Mouse (Mus musculus) E14TG2a.4 (cell line): ENCODE data around the gene Il3ra.
A peak's percentile ranks its signal among the peaks of the same experiment; 100 is the strongest.

Experiments
- H3K27me3 ChIP-seq: 2 replicates; pipeline ENCODE4 v1.6.1; 2014; ENCODE audit warnings: low read length, control low read depth; ENCODE audit not compliant: insufficient read depth
- H3K36me3 ChIP-seq: 2 replicates; pipeline ENCODE4 v1.6.1; 2014; ENCODE audit warnings: low read length, control low read depth; ENCODE audit not compliant: insufficient read depth
- H3K4me1 ChIP-seq: replicated peaks from 2 replicates; pipeline ENCODE4 v1.6.1; 2014; ENCODE audit warnings: low read depth, low read length, control low read depth
- H3K4me3 ChIP-seq: replicated peaks from 2 replicates; pipeline ENCODE4 v1.5.1; 2014; ENCODE audit warnings: mild to moderate bottlenecking, low read length
- H3K9me3 ChIP-seq: 2 replicates; pipeline ENCODE4 v1.6.1; 2014; ENCODE audit warnings: low read length, control low read depth
- CTCF ChIP-seq: conservative IDR thresholded peaks from 2 replicates; pipeline ENCODE4 v1.5.1; 2014; ENCODE audit warnings: low read length
- NANOG ChIP-seq: IDR thresholded peaks from 2 replicates; pipeline ENCODE4 v1.6.1; 2014; ENCODE audit warnings: borderline replicate concordance, low read length, mixed read lengths
- POU5F1 ChIP-seq: IDR thresholded peaks from 2 replicates; pipeline ENCODE4 v1.6.1; 2014; ENCODE audit warnings: low read length, borderline replicate concordance

The Il3ra gene

GRCm38 (mm10) chr14:14348674-14349401 is 2.8 kb downstream of the Il3ra start:
- no peaks in the 10 kb centered on the region for H3K27me3 ChIP-seq
- peaks cover 3% of the 10 kb centered on the region; the same call in 1 of the 2 replicates for H3K4me1 ChIP-seq
- peaks cover 66% of the 10 kb centered on the region for H3K9me3 ChIP-seq
- no peak overlapping the region for H3K4me3 ChIP-seq
- peaks cover 17% of the 10 kb centered on the region for H3K36me3 ChIP-seq
- TF ChIP-seq CTCF (no peak), NANOG (no peak), POU5F1 (no peak)

GRCm38 (mm10) chr14:14349485-14350262 is 3.6 kb downstream of the Il3ra start:
- Histone ChIP-seq H3K4me1 (peaks cover 3% of the 10 kb centered on the region; the same call in 1 of the 2 replicates), H3K27me3 (no peaks in the 10 kb centered on the region), H3K9me3 (peaks cover 74% of the 10 kb centered on the region), H3K4me3 (no peak overlapping the region), H3K36me3 (peaks cover 17% of the 10 kb centered on the region)
- TF ChIP-seq NANOG (no peak), POU5F1 (no peak), CTCF (no peak)

GRCm38 (mm10) chr14:14350263-14351147 is 4.4 kb downstream of the Il3ra start:
- Histone ChIP-seq H3K27me3 (no peaks in the 10 kb centered on the region), H3K9me3 (peaks cover 82% of the 10 kb centered on the region), H3K4me1 (peaks cover 3% of the 10 kb centered on the region; the same call in 1 of the 2 replicates), H3K36me3 (peaks cover 17% of the 10 kb centered on the region), H3K4me3 (no peak overlapping the region)
- no peak for TF ChIP-seq NANOG
- no peak for TF ChIP-seq POU5F1

- H3K36me3 ChIP-seq = peaks cover 17% of the 10 kb centered on the region
Observed at GRCm38 (mm10) chr14:14351148-14351455, 5.0 kb downstream of the Il3ra start.

GRCm38 (mm10) chr14:14351721-14352590 is 5.9 kb downstream of the Il3ra start:
- peak; percentile 74; the same call in 1 of the 2 replicates for TF ChIP-seq POU5F1
- TF ChIP-seq CTCF = no peak
- no peak for TF ChIP-seq NANOG
- Histone ChIP-seq H3K9me3 (peaks cover 92% of the 10 kb centered on the region), H3K4me1 (no peaks in the 10 kb centered on the region), H3K4me3 (no peak overlapping the region), H3K36me3 (peaks cover 17% of the 10 kb centered on the region), H3K27me3 (no peaks in the 10 kb centered on the region)

More at GRCm38 (mm10) chr14:14351148-14351455, 5.0 kb downstream of the Il3ra start:
- peaks cover 3% of the 10 kb centered on the region; the same call in 1 of the 2 replicates for H3K4me1 ChIP-seq
- H3K27me3 ChIP-seq = no peaks in the 10 kb centered on the region
- TF ChIP-seq POU5F1 (no peak), NANOG (no peak), CTCF (no peak)
- H3K9me3 ChIP-seq = peaks cover 88% of the 10 kb centered on the region
- H3K4me3 ChIP-seq = no peak overlapping the region

- Histone ChIP-seq H3K4me1 (no peaks in the 10 kb centered on the region), H3K36me3 (peaks cover 17% of the 10 kb centered on the region), H3K27me3 (no peaks in the 10 kb centered on the region), H3K9me3 (peaks cover 86% of the 10 kb centered on the region), H3K4me3 (no peak overlapping the region)
- TF ChIP-seq CTCF (no peak), NANOG (no peak), POU5F1 (peak; percentile 85)
Observed at GRCm38 (mm10) chr14:14352606-14353005, 6.5 kb downstream of the Il3ra start.

- Histone ChIP-seq H3K4me3 (no peak overlapping the region), H3K36me3 (peaks cover 17% of the 10 kb centered on the region), H3K4me1 (no peaks in the 10 kb centered on the region), H3K9me3 (peaks cover 80% of the 10 kb centered on the region), H3K27me3 (no peaks in the 10 kb centered on the region)
- TF ChIP-seq NANOG = no peak
- no peak; the same call in 1 of the 2 replicates for TF ChIP-seq POU5F1
- no peak for TF ChIP-seq CTCF
Observed at GRCm38 (mm10) chr14:14353081-14353732, 7.1 kb downstream of the Il3ra start.
